Mouse (Mus musculus) forebrain, embryonic 11.5 days (tissue): Measurements from ENCODE around the gene Fxr2. TPM values are rescaled to one million over a fixed set of nuclear protein-coding genes. Genes with fewer than 3 reads are reported as not detected.

Experiments
- ATAC-seq: fragments of 200-750 bp; cut with Nextera tagmentation; replicated peaks from 2 replicates; pipeline ENCODE4 v1.8.0; 2017; ENCODE audit warnings: moderate TSS enrichment; ENCODE audit not compliant: low FRiP score
- DNase-seq: peaks from one replicate; pipeline ENCODE4 v3.0.0-alpha.2; 2017; ENCODE audit warnings: low spot score
- H3K27ac ChIP-seq: fragments of 300-500 bp; sonication (generic); 2 replicates; pipeline ENCODE4 v1.5.1; 2014; ENCODE audit warnings: low read depth, low read length
- H3K27me3 ChIP-seq: fragments of 300-500 bp; sonication (generic); 2 replicates; pipeline ENCODE4 v1.6.1; 2014; ENCODE audit warnings: mild to moderate bottlenecking, low read length, mixed read lengths; ENCODE audit not compliant: control insufficient read depth, insufficient read depth
- H3K36me3 ChIP-seq: fragments of 300-500 bp; sonication (generic); 2 replicates; pipeline ENCODE4 v1.6.1; 2014; ENCODE audit warnings: mild to moderate bottlenecking, low read length, moderate library complexity, mixed read lengths; ENCODE audit not compliant: control insufficient read depth, insufficient read depth
- H3K4me1 ChIP-seq: fragments of 300-500 bp; sonication (generic); replicated peaks from 2 replicates; pipeline ENCODE4 v1.6.1; 2014; ENCODE audit warnings: low read length, mixed read lengths; ENCODE audit not compliant: control insufficient read depth, insufficient read depth
- H3K4me2 ChIP-seq: fragments of 300-500 bp; sonication (generic); 2 replicates; pipeline ENCODE4 v1.6.1; 2014; ENCODE audit warnings: low read depth, mild to moderate bottlenecking, low read length, moderate library complexity, mixed read lengths; ENCODE audit not compliant: severe bottlenecking
- H3K4me3 ChIP-seq: fragments of 300-500 bp; sonication (generic); 2 replicates; pipeline ENCODE4 v1.5.1; 2014; ENCODE audit warnings: low read depth, low read length
- H3K9ac ChIP-seq: fragments of 300-500 bp; sonication (generic); 2 replicates; pipeline ENCODE4 v1.6.1; 2014; ENCODE audit warnings: low read length
- H3K9me3 ChIP-seq: fragments of 300-500 bp; sonication (generic); 2 replicates; pipeline ENCODE4 v1.6.1; 2016; ENCODE audit warnings: low read length, mixed read lengths; ENCODE audit not compliant: control insufficient read depth
- WGBS: fragments of 180-500 bp; shearing (Covaris S2); extraction: QIAGEN DNeasy Blood & Tissue Kit; methylation state at CpG from one replicate; pipeline ENCODE4 v1.1.7; 2014; 5-methylcytosine and 5-hydroxymethylcytosine counted together
- polyA plus RNA-seq: library from polyadenylated mRNA; unstranded; fragments of >200 nt; fragmentation: Nextera tagmentation; extraction: Ambion mirVana; gene quantifications from 2 replicates; pipeline ENCODE4 v1.2.1, GENCODE M21; 2014

Fxr2 gene
- polyA plus RNA-seq, 1 experiment from 2014 or later, result 33.6 TPM

- DNase-seq, result no peak
- Histone ChIP-seq H3K36me3 (peaks cover 2% of the 10 kb centered on the region; the same call in 1 of the 2 replicates), H3K9ac (peak overlapping the region; percentile 83), H3K27ac (no peak overlapping the region), H3K9me3 (no peaks in the 10 kb centered on the region), H3K4me3 (peak overlapping the region; percentile 85), H3K4me2 (peak overlapping the region; percentile 94; the same call in 1 of the 2 replicates), H3K4me1 (peaks cover 12% of the 10 kb centered on the region; the same call in 1 of the 2 replicates), H3K27me3 (no peaks in the 10 kb centered on the region)
- no peak for ATAC-seq
- WGBS, result 93% methylated on average over 30 of the region's 30 CpGs
Observed at GRCm38 (mm10) chr11:69680136-69680855, 47.5 kb downstream of the Fxr2 start.

- 1% methylated on average over 73 of the region's 80 CpGs for WGBS
- Histone ChIP-seq H3K9me3 (no peaks in the 10 kb centered on the region), H3K27ac (peak within 1 kb of the TSS; percentile 92), H3K36me3 (peaks cover 2% of the 10 kb centered on the region; the same call in 1 of the 2 replicates), H3K4me1 (peaks cover 12% of the 10 kb centered on the region; the same call in 1 of the 2 replicates), H3K4me3 (peak within 1 kb of the TSS; percentile 85), H3K9ac (peak within 1 kb of the TSS; percentile 83), H3K27me3 (no peaks in the 10 kb centered on the region), H3K4me2 (peak within 1 kb of the TSS; percentile 94)
- peak; percentile 95 for ATAC-seq
- DNase-seq, result peak; percentile 99
Observed at GRCm38 (mm10) chr11:69681314-69682208, 48.8 kb downstream of the Fxr2 start, which contains the start of gene Senp3. Senp3 (minus strand) TSS chr11:69682084.

DNA sequence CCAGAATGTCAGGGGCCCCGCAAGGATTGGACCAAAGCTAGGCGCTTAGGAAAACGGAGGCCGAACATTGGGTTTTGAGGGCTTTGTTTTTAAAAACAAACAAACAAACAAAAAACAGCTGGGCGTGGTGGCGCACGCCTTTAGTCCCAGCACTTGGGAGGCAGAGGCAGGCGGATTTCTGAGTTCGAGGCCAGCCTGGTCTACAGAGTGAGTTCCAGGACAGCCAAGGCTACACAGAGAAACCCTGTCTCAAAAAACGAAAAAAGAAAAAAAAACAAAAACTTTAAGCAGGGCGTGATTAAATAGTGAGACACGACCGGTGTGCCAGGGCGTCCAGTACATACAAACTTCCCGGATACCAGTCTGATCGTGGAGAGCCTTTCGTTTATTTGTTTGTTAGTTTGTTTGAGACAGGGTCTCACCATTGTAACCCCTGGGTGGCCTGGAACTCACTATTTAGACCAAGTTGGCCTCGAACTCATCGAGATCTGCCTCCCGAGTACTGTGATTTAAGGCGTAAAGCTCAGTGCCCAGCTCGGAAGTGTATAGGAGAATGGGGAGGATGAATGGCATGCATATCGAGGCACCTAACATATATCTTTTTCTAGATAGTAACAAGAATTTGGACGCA, 49.5 kb downstream of the Fxr2 start:
- Histone ChIP-seq H3K36me3 (peaks cover 2% of the 10 kb centered on the region; the same call in 1 of the 2 replicates), H3K4me1 (peaks cover 12% of the 10 kb centered on the region; the same call in 1 of the 2 replicates), H3K27ac (peak overlapping the region; percentile 92), H3K9me3 (no peaks in the 10 kb centered on the region), H3K4me2 (peak overlapping the region; percentile 94), H3K27me3 (no peaks in the 10 kb centered on the region), H3K4me3 (peak overlapping the region; percentile 85), H3K9ac (peak overlapping the region; percentile 83)
- ATAC-seq (0 out of 2 replicates have a peak, but pooled peaks have one; percentile 38), DNase-seq (no peak)
- WGBS, result 30% methylated on average over 24 of the region's 24 CpGs

- H3K27me3 ChIP-seq, result no peaks in the 10 kb centered on the region
- H3K9me3 ChIP-seq, result no peaks in the 10 kb centered on the region
- H3K4me2 ChIP-seq, result peak overlapping the region; percentile 94; the same call in 1 of the 2 replicates
- peaks cover 12% of the 10 kb centered on the region; the same call in 1 of the 2 replicates for H3K4me1 ChIP-seq
- DNase-seq, result peak; percentile 95
- H3K36me3 ChIP-seq, result peaks cover 2% of the 10 kb centered on the region; the same call in 1 of the 2 replicates
- no peak overlapping the region; the same call in 1 of the 2 replicates for H3K27ac ChIP-seq
- 26% methylated on average over 12 of the region's 12 CpGs for WGBS
- H3K4me3 ChIP-seq, result no peak overlapping the region
- peak overlapping the region; percentile 32 for H3K9ac ChIP-seq
- peak; percentile 45; the same call in 1 of the 2 replicates for ATAC-seq
Observed at GRCm38 (mm10) chr11:69682840-69683533, 50.2 kb downstream of the Fxr2 start.

DNA sequence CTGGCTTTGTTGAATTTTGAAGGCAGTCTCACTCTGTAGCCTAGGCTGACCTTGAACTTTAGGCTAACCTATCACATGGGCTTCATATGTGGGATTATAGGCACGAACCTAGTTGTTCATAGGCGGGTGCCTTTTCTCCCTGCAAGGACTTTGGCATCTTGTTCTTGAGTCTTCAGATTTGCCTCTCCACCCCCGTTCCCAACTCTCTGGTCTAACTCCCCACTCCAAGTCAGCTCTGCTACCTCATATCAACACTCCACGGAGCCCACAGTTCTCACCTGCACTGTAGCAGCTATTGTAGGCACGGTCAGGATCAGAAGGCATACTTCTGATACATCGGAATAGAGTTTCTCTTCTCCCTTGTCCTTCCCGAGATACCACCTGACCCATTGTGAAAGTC, 50.8 kb downstream of the Fxr2 start:
- WGBS, result 80% methylated on average over 7 of the region's 7 CpGs
- H3K4me3 ChIP-seq, result no peak overlapping the region
- H3K9me3 ChIP-seq, result no peaks in the 10 kb centered on the region
- peaks cover 12% of the 10 kb centered on the region; the same call in 1 of the 2 replicates for H3K4me1 ChIP-seq
- H3K27me3 ChIP-seq, result no peaks in the 10 kb centered on the region
- DNase-seq (no peak), ATAC-seq (no peak)
- peak overlapping the region; percentile 32; the same call in 1 of the 2 replicates for H3K9ac ChIP-seq
- no peak overlapping the region for H3K27ac ChIP-seq
- H3K36me3 ChIP-seq, result peaks cover 2% of the 10 kb centered on the region; the same call in 1 of the 2 replicates
- no peak overlapping the region for H3K4me2 ChIP-seq

GRCm38 (mm10) chr11:69684128-69684745, 51.4 kb downstream of the Fxr2 start:
- Histone ChIP-seq H3K9ac (no peak overlapping the region), H3K27me3 (no peaks in the 10 kb centered on the region), H3K4me2 (no peak overlapping the region), H3K9me3 (no peaks in the 10 kb centered on the region), H3K4me1 (peaks cover 12% of the 10 kb centered on the region; the same call in 1 of the 2 replicates), H3K27ac (no peak overlapping the region), H3K36me3 (peaks cover 2% of the 10 kb centered on the region; the same call in 1 of the 2 replicates), H3K4me3 (no peak overlapping the region)
- DNase-seq (no peak), ATAC-seq (no peak)
- WGBS, result 79% methylated on average over 12 of the region's 12 CpGs

DNA sequence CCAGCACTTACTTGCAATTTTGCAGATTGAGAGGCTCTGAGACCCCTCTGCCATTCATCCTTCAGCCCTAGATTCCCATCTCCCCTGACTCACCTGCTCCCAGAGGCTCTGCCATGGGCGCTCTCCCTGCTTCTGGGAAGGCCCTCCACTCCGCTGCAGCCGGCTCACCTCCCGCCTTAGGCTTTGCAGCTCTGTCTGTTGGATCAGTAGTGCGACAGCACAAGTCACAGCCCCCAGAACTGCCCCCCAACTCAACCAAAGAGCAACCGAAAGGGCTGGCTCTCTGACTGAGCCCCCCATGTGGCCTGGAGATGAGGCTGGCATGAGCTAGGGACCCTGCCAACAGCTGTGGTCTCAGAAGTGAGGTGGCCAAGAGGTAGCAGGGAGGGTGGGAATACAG, 52.1 kb downstream of the Fxr2 start:
- Histone ChIP-seq H3K4me3 (no peak overlapping the region), H3K27me3 (no peaks in the 10 kb centered on the region), H3K9me3 (no peaks in the 10 kb centered on the region), H3K36me3 (peaks cover 2% of the 10 kb centered on the region; the same call in 1 of the 2 replicates), H3K4me1 (peaks cover 12% of the 10 kb centered on the region; the same call in 1 of the 2 replicates), H3K27ac (no peak overlapping the region), H3K4me2 (no peak overlapping the region), H3K9ac (no peak overlapping the region)
- ATAC-seq (no peak), DNase-seq (no peak)
- 84% methylated on average over 6 of the region's 6 CpGs for WGBS
